Mouse (Mus musculus) testis, adult 2 months (tissue): ENCODE data around the gene Kdm5b.

Experiments used
- CTCF ChIP-seq: fragments of 200-500 bp; IDR thresholded peaks from 2 replicates; pipeline ENCODE4 v1.5.1; 2012; ENCODE audit warnings: low read depth, mild to moderate bottlenecking, inconsistent platforms, low read length, moderate library complexity; ENCODE audit not compliant: control insufficient read depth, insufficient read depth, insufficient replicate concordance
- POLR2A ChIP-seq: fragments of 200-500 bp; IDR thresholded peaks from 2 replicates; pipeline ENCODE4 v1.6.1; 2012; ENCODE audit warnings: low read depth, mild to moderate bottlenecking, inconsistent platforms, low read length, moderate library complexity; ENCODE audit not compliant: control insufficient read depth

GRCm38 (mm10) chr1:134638041-134638440 lies 78.1 kb downstream of the Kdm5b start:
- TF ChIP-seq CTCF (no peak), POLR2A (no peak)
